Mouse (Mus musculus) embryo, embryonic 9.5 days (tissue): ENCODE data around the gene Glrp1.

Experiments used
- DNase-seq: peaks from one replicate; pipeline ENCODE4 v3.0.0-alpha.2; 2017; ENCODE audit errors: extremely low spot score

Gene Glrp1

GRCm38 (mm10) chr1:88509789-88510188, at the start of gene Glrp1:
TSS of gene Glrp1 (minus strand) at chr1:88510066.
- no peak for DNase-seq

- peak; percentile 54 for DNase-seq
Measured at GRCm38 (mm10) chr1:88559258-88559657, 49.4 kb upstream of the Glrp1 start.

GRCm38 (mm10) chr1:88558793-88559192, 48.9 kb upstream of the Glrp1 start:
- DNase-seq = no peak

- no peak for DNase-seq
Measured at GRCm38 (mm10) chr1:88556401-88556800, 46.5 kb upstream of the Glrp1 start.

DNA sequence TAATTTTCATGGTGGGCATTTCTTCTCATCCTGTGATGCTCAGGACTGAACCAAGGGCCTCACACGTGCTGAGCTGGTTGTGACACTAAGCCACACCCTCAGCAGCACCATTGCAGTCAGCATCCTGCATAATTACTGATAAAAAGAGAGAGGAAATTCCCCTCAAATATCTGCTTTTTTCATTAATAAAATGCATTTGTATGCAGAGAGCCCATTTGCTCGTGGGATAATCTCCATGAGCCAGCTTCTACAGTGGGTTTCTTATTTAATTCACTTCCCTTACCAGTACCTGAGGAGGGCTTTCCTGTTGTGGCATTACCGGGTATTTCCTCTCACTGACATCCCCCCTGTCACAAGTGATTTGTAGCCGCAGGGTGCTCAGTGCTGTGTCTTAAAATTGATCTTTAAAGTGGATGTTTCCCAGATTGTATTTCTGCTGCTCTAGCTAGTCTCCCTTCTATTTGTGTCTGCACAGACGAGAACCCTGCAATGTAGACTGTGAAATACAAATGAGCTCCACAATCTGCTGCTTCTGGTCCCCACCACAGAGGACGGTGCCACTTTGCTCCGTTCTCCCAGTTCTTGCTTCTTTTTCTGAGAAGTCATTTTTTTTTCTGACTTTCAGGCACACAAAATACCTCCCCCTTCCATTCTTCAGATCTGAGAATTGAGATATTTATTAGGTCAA, 43.8 kb upstream of the Glrp1 start:
- no peak for DNase-seq

- no peak for DNase-seq
Measured at GRCm38 (mm10) chr1:88549263-88549662, 39.4 kb upstream of the Glrp1 start.

- DNase-seq = no peak
Measured at GRCm38 (mm10) chr1:88547172-88547571, 37.3 kb upstream of the Glrp1 start.

DNA sequence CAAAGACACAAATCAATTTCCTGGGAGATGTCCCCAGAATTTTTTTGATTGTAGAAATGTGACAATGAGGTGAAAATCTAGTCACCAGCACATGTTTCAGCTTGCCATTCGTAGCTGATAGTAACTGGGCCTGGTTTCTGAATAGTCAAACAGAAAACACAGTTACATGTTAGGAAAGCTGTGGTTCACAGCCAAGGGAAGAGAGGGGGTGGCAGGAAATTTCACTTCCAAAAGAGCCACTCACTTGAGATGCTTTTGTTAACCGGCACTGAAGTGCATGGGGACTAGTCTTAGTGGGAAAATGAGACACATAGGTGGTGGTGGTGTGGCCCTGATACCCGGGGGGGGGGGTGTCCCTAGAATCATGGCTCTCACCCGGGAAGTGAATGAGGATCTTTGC, 33.7 kb upstream of the Glrp1 start:
- DNase-seq = no peak

GRCm38 (mm10) chr1:88539823-88540222, 30.0 kb upstream of the Glrp1 start:
- DNase-seq = no peak

GRCm38 (mm10) chr1:88539256-88539655, 29.4 kb upstream of the Glrp1 start:
- DNase-seq = no peak

- no peak for DNase-seq
Measured at GRCm38 (mm10) chr1:88536308-88536707, 26.4 kb upstream of the Glrp1 start.

DNA sequence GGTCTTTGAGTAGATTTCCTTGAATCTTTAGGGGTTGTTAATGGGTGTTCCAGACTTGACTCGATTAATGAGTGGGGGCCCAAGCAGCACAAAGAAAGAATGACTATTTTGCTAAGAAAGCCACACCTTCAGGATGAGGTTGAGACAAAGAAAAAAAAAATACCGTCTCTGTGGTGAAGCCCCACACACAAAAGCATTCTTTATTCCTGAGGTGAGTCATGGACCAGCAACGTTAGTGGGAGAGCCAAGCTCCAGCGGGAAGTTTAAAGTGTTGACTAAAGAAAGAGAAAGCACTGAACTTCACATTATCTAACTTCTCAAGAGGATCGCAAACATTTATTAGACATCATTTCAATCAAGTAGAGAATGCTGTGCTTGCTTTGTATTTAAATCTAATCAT, 24.2 kb upstream of the Glrp1 start:
- no peak for DNase-seq

DNA sequence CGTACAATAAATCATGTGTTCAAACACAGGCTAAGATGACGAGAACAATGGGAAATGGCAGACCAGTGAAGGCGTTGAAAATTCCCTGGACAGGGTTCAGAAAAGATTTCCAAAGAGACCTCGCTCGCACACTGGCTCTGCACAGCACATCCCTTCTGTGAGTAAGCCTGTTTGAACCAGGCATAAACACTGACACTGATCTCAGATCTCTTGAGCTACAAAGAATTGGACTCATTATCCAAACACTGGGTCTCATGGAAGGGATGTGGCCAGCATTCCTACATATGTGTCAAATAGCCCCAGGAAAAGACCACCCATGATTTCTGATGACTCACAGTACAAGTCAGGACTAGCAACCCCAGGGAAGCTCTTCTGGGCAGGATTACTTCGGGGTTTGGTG, 16.3 kb upstream of the Glrp1 start:
- no peak for DNase-seq

GRCm38 (mm10) chr1:88525622-88526021, 15.8 kb upstream of the Glrp1 start:
- DNase-seq = no peak

GRCm38 (mm10) chr1:88521170-88521747, 11.4 kb upstream of the Glrp1 start:
- no peak for DNase-seq

GRCm38 (mm10) chr1:88513613-88514012, 3.7 kb upstream of the Glrp1 start:
- DNase-seq = no peak

- no peak for DNase-seq
Measured at GRCm38 (mm10) chr1:88507886-88508285, 2.0 kb downstream of the Glrp1 start.

- no peak for DNase-seq
Measured at GRCm38 (mm10) chr1:88507214-88507613, 2.7 kb downstream of the Glrp1 start.

DNA sequence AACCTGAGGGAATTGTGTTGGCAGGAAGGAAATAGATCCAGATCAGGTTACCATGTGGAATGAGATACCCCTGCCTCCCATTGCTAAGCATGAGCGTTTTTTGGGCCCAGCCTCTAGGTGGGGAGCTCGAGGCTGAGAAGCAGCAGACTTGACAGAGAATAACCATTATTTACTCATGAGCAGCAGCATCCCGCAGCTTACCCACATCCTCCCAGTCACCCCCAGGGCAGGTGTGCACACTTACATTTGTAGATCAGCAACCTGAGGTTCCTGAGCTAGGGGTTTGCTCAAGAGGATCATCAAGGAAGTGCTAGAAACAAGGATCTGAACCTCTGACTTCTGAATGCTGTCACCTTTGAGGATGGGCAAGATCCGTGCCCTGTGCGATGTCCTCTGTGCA, 3.5 kb downstream of the Glrp1 start:
- no peak for DNase-seq

GRCm38 (mm10) chr1:88505697-88506096, 4.2 kb downstream of the Glrp1 start:
- no peak for DNase-seq

DNA sequence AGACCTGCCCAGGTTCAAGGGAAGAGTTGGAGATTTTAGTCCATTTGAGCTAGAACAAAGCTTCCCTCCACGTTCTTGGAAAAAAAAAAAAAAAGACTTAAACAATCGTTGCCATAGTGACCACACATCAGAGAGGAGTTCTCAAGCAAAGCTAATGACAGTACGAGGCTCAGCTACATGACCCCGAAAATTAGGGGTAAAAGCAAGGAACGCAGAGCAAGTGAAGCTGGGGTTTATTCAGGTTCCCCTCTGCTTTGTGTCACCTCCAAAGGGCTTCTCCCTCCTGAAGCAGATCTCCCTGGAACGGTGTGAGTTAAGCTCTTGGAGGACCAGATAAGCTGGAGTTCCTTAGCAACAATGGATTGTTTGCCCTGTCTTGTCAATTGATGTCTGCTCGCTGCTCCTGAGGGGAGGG, 5.3 kb downstream of the Glrp1 start:
- peak; percentile 46 for DNase-seq

- no peak for DNase-seq
Measured at GRCm38 (mm10) chr1:88502822-88503221, 7.0 kb downstream of the Glrp1 start.

GRCm38 (mm10) chr1:88499230-88499737, 10.6 kb downstream of the Glrp1 start:
- no peak for DNase-seq

DNA sequence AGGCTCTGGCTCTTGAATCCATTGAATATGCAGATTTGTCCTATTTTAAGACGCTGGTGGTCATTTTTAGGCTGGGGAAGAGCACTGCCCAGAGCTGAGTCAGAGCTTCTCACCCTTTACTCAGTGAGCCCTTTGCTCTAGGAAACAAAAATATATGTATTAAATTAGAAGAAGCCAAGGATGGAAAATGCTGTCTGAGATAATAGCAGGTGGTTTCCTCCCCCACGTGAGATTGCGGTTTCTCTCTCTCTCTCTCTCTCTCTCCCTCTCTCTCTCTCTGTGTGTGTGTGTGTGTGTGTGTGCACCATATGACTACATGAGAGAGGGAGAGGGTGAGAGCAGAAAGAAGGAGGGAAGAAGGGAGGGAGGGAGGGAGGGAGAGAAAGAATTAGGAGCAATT, 12.5 kb downstream of the Glrp1 start:
- DNase-seq = no peak
